Mouse (Mus musculus) small intestine, adult 2 months (tissue): ENCODE results near the gene Elane. TPM values are rescaled to one million over a fixed set of nuclear protein-coding genes. Genes with fewer than 3 reads are reported as not detected.

Experiments used
- H3K27ac ChIP-seq: fragments of 200-500 bp; 2 replicates; pipeline ENCODE4 v1.5.1; 2012; ENCODE audit warnings: low read depth, low read length, control low read depth, inconsistent platforms; ENCODE audit not compliant: insufficient read depth
- H3K27me3 ChIP-seq: fragments of 200-500 bp; 2 replicates; pipeline ENCODE4 v1.6.1; 2012; ENCODE audit warnings: mild to moderate bottlenecking, moderate library complexity, low read length, inconsistent platforms; ENCODE audit not compliant: control insufficient read depth, insufficient read depth
- H3K36me3 ChIP-seq: fragments of 200-500 bp; 2 replicates; pipeline ENCODE4 v1.6.1; 2012; ENCODE audit warnings: mild to moderate bottlenecking, low read length, control low read depth, inconsistent platforms; ENCODE audit not compliant: control insufficient read depth, insufficient read depth
- H3K4me1 ChIP-seq: fragments of 200-500 bp; 2 replicates; pipeline ENCODE4 v1.6.1; 2012; ENCODE audit warnings: low read length, inconsistent platforms, mixed read lengths; ENCODE audit not compliant: control insufficient read depth, insufficient read depth, insufficient read length
- H3K4me3 ChIP-seq: fragments of 200-500 bp; 2 replicates; pipeline ENCODE4 v1.5.1; 2012; ENCODE audit warnings: low read depth, mild to moderate bottlenecking, control low read depth, inconsistent platforms, low read length, moderate library complexity
- CTCF ChIP-seq: fragments of 200-500 bp; IDR thresholded peaks from 2 replicates; pipeline ENCODE4 v1.5.1; 2012; ENCODE audit warnings: low read depth, mild to moderate bottlenecking, control low read depth, inconsistent platforms, low read length, moderate library complexity, mixed read lengths; ENCODE audit not compliant: insufficient replicate concordance, insufficient read length; ENCODE audit errors: extremely low read depth
- POLR2A ChIP-seq: fragments of 200-500 bp; IDR thresholded peaks from 2 replicates; pipeline ENCODE4 v1.6.1; 2012; ENCODE audit warnings: low read depth, mild to moderate bottlenecking, control low read depth, inconsistent platforms, low read length, moderate library complexity
- WGBS: fragments of 180-500 bp; shearing (Covaris S2); methylation state at CpG from one replicate; pipeline ENCODE4 v1.1.7; 2018; 5-methylcytosine and 5-hydroxymethylcytosine counted together
- polyA plus RNA-seq: library from polyadenylated mRNA; depleted of rRNA; stranded (reverse); fragments of >200 nt; gene quantifications from 2 replicates; pipeline ENCODE4 v1.2.3, GENCODE M21; 2012

Gene Elane
- polyA plus RNA-seq, 1 experiment: not detected

- TF ChIP-seq CTCF: no peak
- TF ChIP-seq POLR2A: no peak
- H3K27me3 ChIP-seq: peaks cover 6% of the 10 kb centered on the region
- peaks cover 23% of the 10 kb centered on the region for H3K4me1 ChIP-seq
- H3K36me3 ChIP-seq: 0 out of 2 replicates have a peak, but pooled peaks cover 2% of the 10 kb centered on the region
- no peak overlapping the region for H3K27ac ChIP-seq
- 0 out of 2 replicates have a peak overlapping the region, but pooled peaks have one; percentile 83 for H3K4me3 ChIP-seq
- WGBS: 57% methylated on average over 9 of the region's 9 CpGs
Observed at GRCm38 (mm10) chr10:79928907-79929701, 43.1 kb downstream of the Elane start.

DNA sequence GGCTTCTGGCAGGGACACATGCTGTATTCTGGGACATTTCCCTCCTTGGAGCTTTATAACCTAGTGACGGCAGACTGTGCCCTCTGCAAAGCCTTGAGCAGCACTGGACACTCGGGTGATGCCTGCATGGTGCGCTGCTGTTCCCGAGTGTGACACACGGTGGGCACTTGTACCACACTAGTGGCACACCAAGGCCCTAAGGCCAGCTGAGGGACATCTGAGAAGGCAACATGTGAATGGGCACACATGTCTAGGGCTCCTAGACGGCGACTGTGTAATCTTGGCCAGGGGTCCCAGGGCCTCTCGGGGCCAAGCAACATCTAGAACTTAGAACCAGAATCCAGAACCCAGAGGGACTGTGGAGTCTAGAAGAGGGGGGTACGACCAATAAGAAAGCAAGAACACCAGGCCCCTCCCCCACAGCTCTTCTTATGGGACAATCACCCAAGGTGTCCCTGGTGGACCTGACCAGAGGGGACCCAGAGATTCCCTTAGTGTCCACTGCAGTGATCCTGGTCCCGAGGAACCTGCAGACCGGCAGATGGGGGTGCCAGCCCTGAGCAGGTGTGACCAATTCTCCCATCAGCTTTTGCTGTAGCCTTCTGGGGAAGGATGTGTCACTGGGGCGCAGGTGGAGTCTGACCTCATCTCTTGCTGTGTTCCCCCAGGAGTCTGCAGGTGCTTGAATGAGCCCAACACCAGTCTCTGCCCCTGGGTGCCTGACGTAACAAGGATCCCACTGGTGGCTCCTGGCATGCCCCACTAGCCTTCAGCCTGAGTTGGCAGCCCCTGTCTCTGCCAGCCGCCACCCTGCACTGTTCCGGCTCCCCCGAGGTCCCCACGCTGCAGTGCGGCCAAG is 44.1 kb downstream of the Elane start:
- no peak overlapping the region for H3K27ac ChIP-seq
- WGBS: 77% methylated on average over 18 of the region's 18 CpGs
- peaks cover 30% of the 10 kb centered on the region for H3K4me1 ChIP-seq

GRCm38 (mm10) chr10:79930826-79931186 is 44.8 kb downstream of the Elane start:
- WGBS: 92% methylated on average over 16 of the region's 16 CpGs
- TF ChIP-seq POLR2A (no peak), CTCF (no peak)
- no peak overlapping the region for H3K27ac ChIP-seq
- no peak overlapping the region for H3K4me3 ChIP-seq
- 0 out of 2 replicates have a peak, but pooled peaks cover 2% of the 10 kb centered on the region for H3K36me3 ChIP-seq
- peaks cover 31% of the 10 kb centered on the region for H3K4me1 ChIP-seq
- H3K27me3 ChIP-seq: peaks cover 6% of the 10 kb centered on the region

More for the DNA sequence above, 44.1 kb downstream of the Elane start:
- peaks cover 6% of the 10 kb centered on the region for H3K27me3 ChIP-seq
- TF ChIP-seq CTCF (no peak), POLR2A (no peak)
- H3K4me3 ChIP-seq: no peak overlapping the region
- H3K36me3 ChIP-seq: 0 out of 2 replicates have a peak, but pooled peaks cover 2% of the 10 kb centered on the region

- H3K27ac ChIP-seq: no peak overlapping the region
- H3K27me3 ChIP-seq: peaks cover 6% of the 10 kb centered on the region
- H3K4me1 ChIP-seq: peaks cover 33% of the 10 kb centered on the region
- 87% methylated on average over 9 of the region's 9 CpGs for WGBS
- TF ChIP-seq CTCF: no peak
- no peak for TF ChIP-seq POLR2A
- H3K36me3 ChIP-seq: 0 out of 2 replicates have a peak, but pooled peaks cover 2% of the 10 kb centered on the region
- H3K4me3 ChIP-seq: no peak overlapping the region
Observed at GRCm38 (mm10) chr10:79931797-79932196, 45.8 kb downstream of the Elane start.

DNA sequence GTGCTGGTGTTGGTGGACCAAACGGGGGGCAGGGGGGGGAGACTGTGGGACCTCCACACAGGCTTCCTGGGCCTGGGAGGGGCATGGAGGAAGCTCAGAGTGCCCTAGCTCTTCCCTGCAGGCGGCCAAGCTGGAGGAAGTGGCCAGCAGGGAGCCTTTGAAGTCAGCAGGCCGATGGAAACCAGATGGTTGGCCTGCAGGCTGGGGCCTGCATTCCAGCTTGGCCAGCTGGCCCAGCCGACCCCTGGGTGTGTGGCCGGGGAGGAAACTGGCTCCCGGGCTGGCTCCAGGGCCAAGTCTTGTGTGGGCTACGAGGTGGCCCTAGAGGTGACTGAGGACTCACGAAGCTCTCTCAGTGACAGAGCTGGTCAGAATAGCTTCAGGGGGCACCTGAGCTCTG is 46.7 kb downstream of the Elane start:
- 59% methylated on average over 8 of the region's 8 CpGs for WGBS
- Histone ChIP-seq H3K4me1 (peaks cover 42% of the 10 kb centered on the region), H3K4me3 (no peak overlapping the region), H3K27me3 (peaks cover 6% of the 10 kb centered on the region), H3K36me3 (0 out of 2 replicates have a peak, but pooled peaks cover 2% of the 10 kb centered on the region), H3K27ac (0 out of 2 replicates have a peak overlapping the region, but pooled peaks have one; percentile 18)
- TF ChIP-seq CTCF (no peak), POLR2A (no peak)

GRCm38 (mm10) chr10:79933145-79933679 is 47.2 kb downstream of the Elane start:
- Histone ChIP-seq H3K36me3 (0 out of 2 replicates have a peak, but pooled peaks cover 2% of the 10 kb centered on the region), H3K27me3 (peaks cover 1% of the 10 kb centered on the region; the same call in 1 of the 2 replicates), H3K4me1 (peaks cover 44% of the 10 kb centered on the region), H3K4me3 (no peak overlapping the region), H3K27ac (no peak overlapping the region)
- WGBS: 59% methylated on average over 9 of the region's 9 CpGs
- no peak for TF ChIP-seq POLR2A
- TF ChIP-seq CTCF: no peak
